Mouse (Mus musculus): ENCODE measurements around the gene Sema7a.

DNA sequence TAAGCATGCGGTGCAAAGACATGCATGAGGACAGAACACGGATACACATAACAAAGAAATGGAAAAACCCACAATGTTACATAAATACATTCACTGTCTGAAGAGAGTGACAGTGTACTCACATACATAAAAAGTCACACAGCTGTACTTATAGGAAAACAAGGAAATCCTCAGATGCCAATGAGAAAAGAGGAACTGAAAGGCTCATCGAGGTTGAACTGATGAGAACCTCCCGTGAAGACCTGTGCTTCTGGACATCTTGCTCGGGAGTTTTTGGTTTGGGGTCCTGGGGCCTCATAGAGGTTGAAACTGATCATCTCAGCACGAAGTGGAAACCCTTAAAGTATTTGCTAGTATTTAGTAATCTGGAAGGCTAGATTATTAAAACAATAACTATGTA is 32.7 kb upstream of the Sema7a start:
- TF ChIP-seq CTCF (IDR thresholded peaks at IDR 0.05; ENCODE audit: borderline replicate concordance, insufficient read depth, low read length) (no peak), POLR2A (IDR thresholded peaks at IDR 0.05; ENCODE audit: low read depth, low read length) (no peak)

All from embryonic fibroblast, embryonic 13.5 days (primary cell).